Mouse (Mus musculus): Measurements from ENCODE around the gene Ttc28. TPM values are rescaled to one million over a fixed set of nuclear protein-coding genes. Genes with fewer than 3 reads are reported as not detected.

Ttc28 gene
- polyA plus RNA-seq, 1 experiment from 2014 or later = 2.3 TPM

GRCm38 (mm10) chr5:111162857-111163256 lies 283.3 kb downstream of the Ttc28 start:
- no peak for DNase-seq (ENCODE audit: low spot score)

- no peak for DNase-seq (ENCODE audit: low spot score)
These were observed 283.8 kb downstream of the Ttc28 start for GRCm38 (mm10) chr5:111163377-111163776.

GRCm38 (mm10) chr5:111164348-111164920 lies 284.8 kb downstream of the Ttc28 start:
- DNase-seq (ENCODE audit: low spot score) = no peak

- no peak for DNase-seq (ENCODE audit: low spot score)
These were observed 290.8 kb downstream of the Ttc28 start for GRCm38 (mm10) chr5:111170383-111170782.

GRCm38 (mm10) chr5:111175410-111175809 lies 295.8 kb downstream of the Ttc28 start:
- no peak for DNase-seq (ENCODE audit: low spot score)

- DNase-seq (ENCODE audit: low spot score) = no peak
These were observed 296.2 kb downstream of the Ttc28 start for GRCm38 (mm10) chr5:111175842-111176241.

- DNase-seq (ENCODE audit: low spot score) = peak; percentile 29
These were observed 296.8 kb downstream of the Ttc28 start for GRCm38 (mm10) chr5:111176441-111176840.

- DNase-seq (ENCODE audit: low spot score) = peak; percentile 90
These were observed 298.9 kb downstream of the Ttc28 start for GRCm38 (mm10) chr5:111178324-111179076.

- DNase-seq (ENCODE audit: low spot score) = no peak
These were observed 300.0 kb downstream of the Ttc28 start for GRCm38 (mm10) chr5:111179651-111180050.

GRCm38 (mm10) chr5:111180091-111181053 lies 300.8 kb downstream of the Ttc28 start:
- DNase-seq (ENCODE audit: low spot score) = no peak

- no peak for DNase-seq (ENCODE audit: low spot score)
These were observed 301.8 kb downstream of the Ttc28 start for GRCm38 (mm10) chr5:111181204-111181912.

- no peak for DNase-seq (ENCODE audit: low spot score)
These were observed 307.0 kb downstream of the Ttc28 start for GRCm38 (mm10) chr5:111186600-111186999.

- no peak for DNase-seq (ENCODE audit: low spot score)
These were observed 312.4 kb downstream of the Ttc28 start for GRCm38 (mm10) chr5:111191972-111192371.

GRCm38 (mm10) chr5:111194829-111195228 lies 315.2 kb downstream of the Ttc28 start:
- no peak for DNase-seq (ENCODE audit: low spot score)

GRCm38 (mm10) chr5:111195488-111196485 lies 316.2 kb downstream of the Ttc28 start:
- DNase-seq (ENCODE audit: low spot score) = peak; percentile 60

GRCm38 (mm10) chr5:111197727-111198126 lies 318.1 kb downstream of the Ttc28 start:
- no peak for DNase-seq (ENCODE audit: low spot score)

- peak; percentile 49 for DNase-seq (ENCODE audit: low spot score)
These were observed 320.7 kb downstream of the Ttc28 start for GRCm38 (mm10) chr5:111200167-111200840.

GRCm38 (mm10) chr5:111200915-111201610 lies 321.5 kb downstream of the Ttc28 start:
- no peak for DNase-seq (ENCODE audit: low spot score)

GRCm38 (mm10) chr5:111204221-111204620 lies 324.6 kb downstream of the Ttc28 start:
- DNase-seq (ENCODE audit: low spot score) = no peak
